Mouse (Mus musculus) bone marrow macrophage, adult 2 months (primary cell): ENCODE measurements at regions not wholly inside any gene's neighbourhood (a gene's known extent, or its start where the extent isn't known, plus 50 kb on each side); places are given as distances from the start of the nearest gene placed in this dataset.

Source experiments
- CTCF ChIP-seq: IDR thresholded peaks from 2 replicates; pipeline ENCODE4 v1.5.1; 2012; ENCODE audit warnings: low read depth, mild to moderate bottlenecking, low read length, moderate library complexity
- POLR2A ChIP-seq: IDR thresholded peaks from 2 replicates; pipeline ENCODE4 v1.6.1; 2012; ENCODE audit warnings: mild to moderate bottlenecking, low read depth, low read length, borderline replicate concordance

DNA sequence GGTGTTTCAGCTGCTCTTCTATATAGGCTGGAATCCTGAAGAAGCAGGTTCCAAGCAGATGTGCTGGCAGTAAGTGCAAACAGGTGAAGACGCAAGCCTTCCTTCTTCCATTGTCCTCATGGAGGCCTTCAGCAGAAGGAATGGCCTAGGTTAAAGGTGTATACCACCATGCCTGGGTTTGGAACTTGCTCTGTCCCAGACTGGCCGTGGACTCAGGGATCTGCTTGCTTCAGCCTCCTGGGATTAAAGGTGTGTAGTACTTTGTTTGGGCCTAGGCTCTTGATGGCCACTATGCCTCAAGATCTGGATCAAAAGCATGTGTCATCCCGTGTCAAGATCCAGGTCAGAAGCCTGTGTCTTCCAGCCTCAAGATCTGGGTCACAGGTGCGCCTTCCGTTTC, 257.0 kb upstream of the Nr5a2 start:
- TF ChIP-seq CTCF (no peak), POLR2A (no peak)
